Mouse (Mus musculus) myocyte (in vitro differentiated cells): ENCODE results near the gene Eva1c. TPM values are rescaled to one million over a fixed set of nuclear protein-coding genes. Genes with fewer than 3 reads are reported as not detected.

Experiments
- H3K27me3 ChIP-seq: one replicate; pipeline ENCODE4 v1.6.1; 2011; ENCODE audit not compliant: control insufficient read depth, insufficient read depth, insufficient read length
- H3K36me3 ChIP-seq: one replicate; pipeline ENCODE4 v1.6.1; 2011; ENCODE audit not compliant: control insufficient read depth, insufficient read depth
- H3K4me2 ChIP-seq: one replicate; pipeline ENCODE4 v1.6.1; 2011; ENCODE audit warnings: low read depth, control low read depth
- H3K4me3 ChIP-seq: one replicate; pipeline ENCODE4 v1.5.1; 2011; ENCODE audit warnings: mild to moderate bottlenecking, control low read depth, moderate library complexity
- H3K79me2 ChIP-seq: one replicate; pipeline ENCODE4 v1.6.1; 2011; ENCODE audit not compliant: control insufficient read depth, insufficient read depth
- H3ac ChIP-seq: one replicate; pipeline ENCODE4 v1.6.1; 2011; ENCODE audit not compliant: control insufficient read depth, insufficient read length
- CEBPB ChIP-seq: IDR thresholded peaks from 2 replicates; pipeline ENCODE4 v1.6.1; 2011; ENCODE audit warnings: mild to moderate bottlenecking, moderate library complexity; ENCODE audit not compliant: poor library complexity, insufficient read depth, severe bottlenecking
- E2F4 ChIP-seq: IDR thresholded peaks from one replicate; pipeline ENCODE4 v1.6.1; 2011; ENCODE audit warnings: mild to moderate bottlenecking, control low read depth, moderate library complexity; ENCODE audit not compliant: insufficient read depth
- MAX ChIP-seq: IDR thresholded peaks from one replicate; pipeline ENCODE4 v1.6.1; 2011; ENCODE audit warnings: low read depth, mild to moderate bottlenecking, control low read depth
- MYOD1 ChIP-seq, 3 experiments: IDR thresholded peaks; one replicate each; pipeline ENCODE4 v1.6.1; 2011; ENCODE audit warnings: control low read depth in 2 of 3, low read depth in 2 of 3, mild to moderate bottlenecking in 2 of 3, moderate library complexity in 1 of 3; ENCODE audit not compliant: insufficient read length in 2 of 3, control insufficient read depth in 1 of 3
- MYOG ChIP-seq, 3 experiments: IDR thresholded peaks; one replicate each; pipeline ENCODE4 v1.6.1; 2011; ENCODE audit warnings: control low read depth in 2 of 3, low read depth in 2 of 3, mild to moderate bottlenecking in 2 of 3; ENCODE audit not compliant: insufficient read length in 2 of 3, control insufficient read depth in 1 of 3, insufficient read depth in 1 of 3
- POLR2A ChIP-seq: IDR thresholded peaks from one replicate; pipeline ENCODE4 v1.6.1; 2011; ENCODE audit warnings: low read depth, mild to moderate bottlenecking, control low read depth, moderate library complexity; ENCODE audit not compliant: insufficient read length
- POLR2AphosphoS2 ChIP-seq: IDR thresholded peaks from one replicate; pipeline ENCODE4 v1.6.1; 2011; ENCODE audit warnings: low read depth, control low read depth; ENCODE audit not compliant: insufficient read length
- REST ChIP-seq: IDR thresholded peaks from one replicate; pipeline ENCODE4 v1.6.1; 2011; ENCODE audit warnings: mild to moderate bottlenecking, control low read depth, moderate library complexity; ENCODE audit not compliant: insufficient read depth, insufficient read length
- SRF ChIP-seq: IDR thresholded peaks from one replicate; pipeline ENCODE4 v1.6.1; 2011; ENCODE audit warnings: low read depth; ENCODE audit not compliant: control insufficient read depth, insufficient read length
- TCF12 ChIP-seq: IDR thresholded peaks from one replicate; pipeline ENCODE4 v1.6.1; 2011; ENCODE audit warnings: mild to moderate bottlenecking, control low read depth; ENCODE audit not compliant: poor library complexity, insufficient read depth, severe bottlenecking
- TCF3 ChIP-seq: IDR thresholded peaks from one replicate; pipeline ENCODE4 v1.6.1; 2011; ENCODE audit warnings: low read depth, control low read depth; ENCODE audit not compliant: insufficient read length
- USF1 ChIP-seq: IDR thresholded peaks from one replicate; pipeline ENCODE4 v1.6.1; 2011; ENCODE audit warnings: low read depth, mild to moderate bottlenecking, control low read depth, moderate library complexity
- polyA plus RNA-seq: library from polyadenylated mRNA; unstranded; fragments of >200 nt; fragmentation: generic; extraction: Trizol; gene quantifications from one replicate; pipeline ENCODE4 v1.2.1, GENCODE M21; 2012; ENCODE audit warnings: missing spikeins

Eva1c gene
- polyA plus RNA-seq, 1 experiment, result 4.5 TPM

- Histone ChIP-seq H3K27me3 (no peaks in the 10 kb centered on the region), H3ac (no peak overlapping the region), H3K4me2 (no peak overlapping the region), H3K79me2 (peaks cover 7% of the 10 kb centered on the region), H3K4me3 (no peak overlapping the region), H3K36me3 (no peaks in the 10 kb centered on the region)
- TF ChIP-seq E2F4 (no peak), TCF3 (no peak), USF1 (no peak), CEBPB (no peak), REST (no peak), POLR2A (no peak), POLR2AphosphoS2 (no peak), TCF12 (no peak), MYOD1 (IDR thresholded peaks at IDR 0.05; ENCODE audit: control insufficient read depth in 1 of 3, insufficient read length in 2 of 3, low read depth in 2 of 3) (no peak), MAX (no peak), MYOG (IDR thresholded peaks at IDR 0.05; ENCODE audit: control insufficient read depth in 1 of 3, insufficient read depth in 1 of 3, insufficient read length in 2 of 3, low read depth in 2 of 3) (no peak), SRF (no peak)
Measured at GRCm38 (mm10) chr16:90848697-90849096, 22.2 kb downstream of the Eva1c start.

- no peaks in the 10 kb centered on the region for H3K36me3 ChIP-seq
- TF ChIP-seq E2F4, result no peak
- TF ChIP-seq POLR2AphosphoS2, result no peak
- no peak for TF ChIP-seq SRF
- TF ChIP-seq POLR2A, result no peak
- TF ChIP-seq TCF12, result no peak
- TF ChIP-seq MYOD1 (IDR thresholded peaks at IDR 0.05; ENCODE audit: control insufficient read depth in 1 of 3, insufficient read length in 2 of 3, low read depth in 2 of 3), result no peak
- TF ChIP-seq REST, result no peak
- TF ChIP-seq MAX, result no peak
- TF ChIP-seq TCF3, result no peak
- TF ChIP-seq MYOG (IDR thresholded peaks at IDR 0.05; ENCODE audit: control insufficient read depth in 1 of 3, insufficient read depth in 1 of 3, insufficient read length in 2 of 3, low read depth in 2 of 3), result no peak
- no peak for TF ChIP-seq CEBPB
- TF ChIP-seq USF1, result no peak
- H3K4me2 ChIP-seq, result no peak overlapping the region
- H3K27me3 ChIP-seq, result no peaks in the 10 kb centered on the region
- peaks cover 7% of the 10 kb centered on the region for H3K79me2 ChIP-seq
- H3ac ChIP-seq, result no peak overlapping the region
- no peak overlapping the region for H3K4me3 ChIP-seq
Measured at GRCm38 (mm10) chr16:90849262-90849661, 22.7 kb downstream of the Eva1c start.

GRCm38 (mm10) chr16:90850881-90851280, 24.4 kb downstream of the Eva1c start:
- H3K36me3 ChIP-seq, result no peaks in the 10 kb centered on the region
- TF ChIP-seq REST (no peak), POLR2A (no peak), CEBPB (no peak), TCF12 (no peak), USF1 (no peak), POLR2AphosphoS2 (no peak), MYOG (IDR thresholded peaks at IDR 0.05; ENCODE audit: control insufficient read depth in 1 of 3, insufficient read depth in 1 of 3, insufficient read length in 2 of 3, low read depth in 2 of 3) (no peak), MAX (no peak), TCF3 (no peak), SRF (no peak), E2F4 (no peak), MYOD1 (IDR thresholded peaks at IDR 0.05; ENCODE audit: control insufficient read depth in 1 of 3, insufficient read length in 2 of 3, low read depth in 2 of 3) (no peak)
- H3K4me3 ChIP-seq, result no peak overlapping the region
- no peak overlapping the region for H3ac ChIP-seq
- H3K79me2 ChIP-seq, result peaks cover 7% of the 10 kb centered on the region
- no peak overlapping the region for H3K4me2 ChIP-seq
- no peaks in the 10 kb centered on the region for H3K27me3 ChIP-seq

DNA sequence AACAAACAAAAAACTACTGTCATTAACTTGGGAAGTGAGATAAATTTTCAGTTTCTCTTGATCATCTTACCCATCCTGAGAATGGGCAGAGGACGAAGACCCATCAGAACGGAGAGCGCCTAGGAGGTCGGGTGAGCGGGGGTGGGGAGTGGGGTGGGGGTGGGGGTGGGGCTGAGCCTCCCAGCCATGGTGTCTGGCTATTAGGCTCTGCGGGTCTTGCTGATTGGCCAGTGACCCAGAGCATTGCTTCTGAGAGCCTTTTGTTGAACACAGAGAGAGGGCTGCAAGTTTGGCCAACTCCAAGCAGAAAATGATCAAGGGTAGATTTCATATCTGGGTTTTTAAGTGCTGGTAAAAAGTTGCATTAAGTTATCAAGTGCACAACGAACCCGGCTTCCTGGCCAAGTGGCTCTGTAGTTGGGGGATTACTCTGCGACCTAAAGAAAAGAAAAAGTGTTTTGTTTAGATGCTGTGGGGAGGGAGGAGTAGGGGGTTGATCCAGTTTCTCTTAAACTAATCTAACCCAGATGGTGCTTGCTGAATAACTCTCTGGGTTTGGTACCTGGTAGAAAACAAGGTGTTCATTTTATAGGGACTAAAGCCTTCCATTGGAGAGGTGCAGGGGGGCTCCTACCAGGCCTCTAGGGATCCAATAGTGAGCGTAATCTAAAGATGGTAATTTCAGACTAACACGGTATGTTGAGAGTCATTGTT, 25.3 kb downstream of the Eva1c start:
- Histone ChIP-seq H3K27me3 (no peaks in the 10 kb centered on the region), H3K79me2 (no peaks in the 10 kb centered on the region), H3K4me3 (no peak overlapping the region), H3K4me2 (no peak overlapping the region), H3ac (no peak overlapping the region), H3K36me3 (no peaks in the 10 kb centered on the region)
- TF ChIP-seq TCF12, result no peak
- TF ChIP-seq TCF3, result no peak
- no peak for TF ChIP-seq CEBPB
- TF ChIP-seq SRF, result no peak
- TF ChIP-seq POLR2AphosphoS2, result no peak
- no peak for TF ChIP-seq MAX
